Mouse (Mus musculus) limb, embryonic 13.5 days (tissue): ENCODE measurements around the gene B4galt1. TPM values are rescaled to one million over a fixed set of nuclear protein-coding genes. Genes with fewer than 3 reads are reported as not detected.

Source experiments
- ATAC-seq: fragments of 200-750 bp; cut with Nextera tagmentation; 2 replicates; pipeline ENCODE4 v1.8.0; 2017; ENCODE audit warnings: low read depth, moderate number of reproducible peaks, moderate TSS enrichment; ENCODE audit not compliant: low FRiP score
- H3K27ac ChIP-seq: fragments of 300-500 bp; sonication (generic); 2 replicates; pipeline ENCODE4 v1.5.1; 2015; ENCODE audit warnings: inconsistent platforms, mild to moderate bottlenecking, moderate library complexity
- H3K27me3 ChIP-seq: fragments of 300-500 bp; sonication (generic); 2 replicates; pipeline ENCODE4 v1.6.1; 2015; ENCODE audit warnings: mild to moderate bottlenecking, inconsistent platforms
- H3K36me3 ChIP-seq: fragments of 300-500 bp; sonication (generic); 2 replicates; pipeline ENCODE4 v1.6.1; 2015; ENCODE audit warnings: inconsistent platforms, mild to moderate bottlenecking, moderate library complexity
- H3K4me1 ChIP-seq: fragments of 300-500 bp; sonication (generic); 2 replicates; pipeline ENCODE4 v1.6.1; 2015; ENCODE audit warnings: inconsistent platforms
- H3K4me2 ChIP-seq: fragments of 300-500 bp; sonication (generic); replicated peaks from 2 replicates; pipeline ENCODE4 v1.6.1; 2015; ENCODE audit warnings: inconsistent platforms, mild to moderate bottlenecking, moderate library complexity
- H3K4me3 ChIP-seq: fragments of 300-500 bp; sonication (generic); 2 replicates; pipeline ENCODE4 v1.5.1; 2015; ENCODE audit warnings: moderate library complexity, mild to moderate bottlenecking, inconsistent platforms
- H3K9ac ChIP-seq: fragments of 300-500 bp; sonication (generic); 2 replicates; pipeline ENCODE4 v1.6.1; 2015; ENCODE audit warnings: mild to moderate bottlenecking, inconsistent platforms
- H3K9me3 ChIP-seq: fragments of 300-500 bp; sonication (generic); 2 replicates; pipeline ENCODE4 v1.6.1; 2016; ENCODE audit warnings: inconsistent platforms
- WGBS: fragments of 180-500 bp; shearing (Covaris S2); methylation state at CpG from one replicate; pipeline ENCODE4 v1.1.7; 2015; 5-methylcytosine and 5-hydroxymethylcytosine counted together
- polyA plus RNA-seq: library from polyadenylated mRNA; unstranded; fragments of >200 nt; fragmentation: Nextera tagmentation; extraction: Ambion mirVana; gene quantifications from 2 replicates; pipeline ENCODE4 v1.2.1, GENCODE M21; 2015

The B4galt1 gene
- polyA plus RNA-seq, 1 experiment from 2014 or later = 41.2 TPM

GRCm38 (mm10) chr4:40868554-40869232 lies 14.9 kb upstream of the B4galt1 start:
- ATAC-seq = peak; percentile 85
- Histone ChIP-seq H3K4me2 (peak overlapping the region; percentile 41), H3K9me3 (no peaks in the 10 kb centered on the region), H3K27ac (peak overlapping the region; percentile 79), H3K9ac (0 out of 2 replicates have a peak overlapping the region, but pooled peaks have one; percentile 4), H3K4me1 (peaks cover 30% of the 10 kb centered on the region), H3K36me3 (no peaks in the 10 kb centered on the region), H3K27me3 (no peaks in the 10 kb centered on the region), H3K4me3 (no peak overlapping the region)
- WGBS = 32% methylated on average over 13 of the region's 13 CpGs

GRCm38 (mm10) chr4:40864361-40864760 lies 10.6 kb upstream of the B4galt1 start:
- no peak overlapping the region for H3K4me2 ChIP-seq
- 93% methylated on average over 12 of the region's 12 CpGs for whole genome bisulfite sequencing
- no peak for ATAC-seq

GRCm38 (mm10) chr4:40863340-40863739 lies 9.5 kb upstream of the B4galt1 start:
- Histone ChIP-seq H3K36me3 (no peaks in the 10 kb centered on the region), H3K9me3 (no peaks in the 10 kb centered on the region), H3K4me3 (no peak overlapping the region), H3K27me3 (no peaks in the 10 kb centered on the region), H3K9ac (no peak overlapping the region), H3K27ac (no peak overlapping the region), H3K4me2 (no peak overlapping the region), H3K4me1 (peaks cover 6% of the 10 kb centered on the region)
- ATAC-seq = no peak
- WGBS = 84% methylated on average over 3 of the region's 3 CpGs

More at GRCm38 (mm10) chr4:40864361-40864760, 10.6 kb upstream of the B4galt1 start:
- no peak overlapping the region for H3K27ac ChIP-seq
- no peaks in the 10 kb centered on the region for H3K36me3 ChIP-seq
- H3K4me1 ChIP-seq = peaks cover 16% of the 10 kb centered on the region
- no peak overlapping the region for H3K4me3 ChIP-seq
- no peak overlapping the region for H3K9ac ChIP-seq
- H3K27me3 ChIP-seq = no peaks in the 10 kb centered on the region
- no peaks in the 10 kb centered on the region for H3K9me3 ChIP-seq

- Histone ChIP-seq H3K36me3 (no peaks in the 10 kb centered on the region), H3K4me1 (no peaks in the 10 kb centered on the region), H3K9ac (no peak overlapping the region), H3K27me3 (no peaks in the 10 kb centered on the region), H3K9me3 (no peaks in the 10 kb centered on the region), H3K4me2 (no peak overlapping the region), H3K27ac (no peak overlapping the region), H3K4me3 (no peak overlapping the region)
- WGBS = 79% methylated on average over 3 of the region's 3 CpGs
- no peak for ATAC-seq
Observed at GRCm38 (mm10) chr4:40861131-40861530, 7.3 kb upstream of the B4galt1 start.

GRCm38 (mm10) chr4:40857824-40858346 lies 4.1 kb upstream of the B4galt1 start:
- Histone ChIP-seq H3K9ac (no peak overlapping the region), H3K4me2 (no peak overlapping the region), H3K4me1 (peaks cover 8% of the 10 kb centered on the region), H3K36me3 (no peaks in the 10 kb centered on the region), H3K4me3 (no peak overlapping the region), H3K27ac (no peak overlapping the region), H3K27me3 (no peaks in the 10 kb centered on the region), H3K9me3 (no peaks in the 10 kb centered on the region)
- 72% methylated on average over 8 of the region's 8 CpGs for WGBS
- no peak for ATAC-seq

- H3K9ac ChIP-seq = no peak overlapping the region
- no peak overlapping the region for H3K4me2 ChIP-seq
- 56% methylated on average over 6 of the region's 6 CpGs for WGBS
- H3K4me3 ChIP-seq = no peak overlapping the region
- no peak overlapping the region for H3K27ac ChIP-seq
- no peaks in the 10 kb centered on the region for H3K36me3 ChIP-seq
- H3K4me1 ChIP-seq = peaks cover 19% of the 10 kb centered on the region
- no peaks in the 10 kb centered on the region for H3K27me3 ChIP-seq
- no peak for ATAC-seq
- H3K9me3 ChIP-seq = no peaks in the 10 kb centered on the region
Observed at GRCm38 (mm10) chr4:40856571-40856970, 2.8 kb upstream of the B4galt1 start.

GRCm38 (mm10) chr4:40854387-40854933 lies 655 bp upstream of the B4galt1 start:
- H3K27ac ChIP-seq = peak overlapping the region; percentile 85
- no peak for ATAC-seq
- no peaks in the 10 kb centered on the region for H3K36me3 ChIP-seq
- peaks cover 36% of the 10 kb centered on the region for H3K4me1 ChIP-seq
- peak overlapping the region; percentile 94 for H3K4me2 ChIP-seq
- 16% methylated on average over 18 of the region's 18 CpGs for WGBS
- H3K9ac ChIP-seq = peak overlapping the region; percentile 72
- peak overlapping the region; percentile 81 for H3K4me3 ChIP-seq
- no peaks in the 10 kb centered on the region for H3K9me3 ChIP-seq
- no peaks in the 10 kb centered on the region for H3K27me3 ChIP-seq

GRCm38 (mm10) chr4:40852861-40853564 lies 792 bp downstream of the B4galt1 start:
- Histone ChIP-seq H3K4me3 (peak overlapping the region; percentile 81), H3K9me3 (no peaks in the 10 kb centered on the region), H3K9ac (peak overlapping the region; percentile 92), H3K27ac (peak overlapping the region; percentile 93), H3K27me3 (no peaks in the 10 kb centered on the region), H3K4me2 (peak overlapping the region; percentile 94), H3K4me1 (peaks cover 36% of the 10 kb centered on the region), H3K36me3 (no peaks in the 10 kb centered on the region; the same call in 1 of the 2 replicates)
- ATAC-seq = no peak
- under 1% methylated on average over 20 of the region's 20 CpGs for WGBS

GRCm38 (mm10) chr4:40852249-40852781 lies 1.5 kb downstream of the B4galt1 start:
- peak overlapping the region; percentile 44; the same call in 1 of the 2 replicates for H3K27ac ChIP-seq
- H3K4me2 ChIP-seq = peak overlapping the region; percentile 94
- no peaks in the 10 kb centered on the region for H3K27me3 ChIP-seq
- H3K9me3 ChIP-seq = no peaks in the 10 kb centered on the region
- peaks cover 40% of the 10 kb centered on the region for H3K4me1 ChIP-seq
- peak overlapping the region; percentile 81 for H3K4me3 ChIP-seq
- ATAC-seq = no peak
- no peaks in the 10 kb centered on the region; the same call in 1 of the 2 replicates for H3K36me3 ChIP-seq
- 28% methylated on average over 5 of the region's 5 CpGs for WGBS
- peak overlapping the region; percentile 92 for H3K9ac ChIP-seq

- peak overlapping the region; percentile 92 for H3K9ac ChIP-seq
- H3K27me3 ChIP-seq = no peaks in the 10 kb centered on the region
- peak overlapping the region; percentile 94 for H3K4me2 ChIP-seq
- peak overlapping the region; percentile 81 for H3K4me3 ChIP-seq
- ATAC-seq = no peak
- no peaks in the 10 kb centered on the region for H3K9me3 ChIP-seq
- 73% methylated on average over 4 of the region's 4 CpGs for WGBS
- H3K4me1 ChIP-seq = peaks cover 45% of the 10 kb centered on the region
- no peak overlapping the region for H3K27ac ChIP-seq
- H3K36me3 ChIP-seq = no peaks in the 10 kb centered on the region; the same call in 1 of the 2 replicates
Observed at GRCm38 (mm10) chr4:40851763-40852248, 2.0 kb downstream of the B4galt1 start.

- H3K27ac ChIP-seq = no peak overlapping the region
- 70% methylated on average over 6 of the region's 6 CpGs for WGBS
- H3K27me3 ChIP-seq = no peaks in the 10 kb centered on the region
- H3K9ac ChIP-seq = peak overlapping the region; percentile 92
- peaks cover 51% of the 10 kb centered on the region for H3K4me1 ChIP-seq
- peak overlapping the region; percentile 94 for H3K4me2 ChIP-seq
- no peaks in the 10 kb centered on the region for H3K9me3 ChIP-seq
- H3K4me3 ChIP-seq = peak overlapping the region; percentile 81
- no peak for ATAC-seq
- no peaks in the 10 kb centered on the region; the same call in 1 of the 2 replicates for H3K36me3 ChIP-seq
Observed at GRCm38 (mm10) chr4:40851031-40851762, 2.6 kb downstream of the B4galt1 start.
